Mouse (Mus musculus) myocyte (in vitro differentiated cells): ENCODE measurements around the gene Mphosph6.

Source experiments
- MYOG ChIP-seq, 3 experiments: IDR thresholded peaks; one replicate each; pipeline ENCODE4 v1.6.1; 2011; ENCODE audit warnings: control low read depth in 2 of 3, low read depth in 2 of 3, mild to moderate bottlenecking in 2 of 3; ENCODE audit not compliant: insufficient read length in 2 of 3, control insufficient read depth in 1 of 3, insufficient read depth in 1 of 3
- POLR2A ChIP-seq: IDR thresholded peaks from one replicate; pipeline ENCODE4 v1.6.1; 2011; ENCODE audit warnings: low read depth, mild to moderate bottlenecking, control low read depth, moderate library complexity; ENCODE audit not compliant: insufficient read length
- POLR2AphosphoS2 ChIP-seq: IDR thresholded peaks from one replicate; pipeline ENCODE4 v1.6.1; 2011; ENCODE audit warnings: low read depth, control low read depth; ENCODE audit not compliant: insufficient read length
- USF1 ChIP-seq: IDR thresholded peaks from one replicate; pipeline ENCODE4 v1.6.1; 2011; ENCODE audit warnings: low read depth, mild to moderate bottlenecking, control low read depth, moderate library complexity

DNA sequence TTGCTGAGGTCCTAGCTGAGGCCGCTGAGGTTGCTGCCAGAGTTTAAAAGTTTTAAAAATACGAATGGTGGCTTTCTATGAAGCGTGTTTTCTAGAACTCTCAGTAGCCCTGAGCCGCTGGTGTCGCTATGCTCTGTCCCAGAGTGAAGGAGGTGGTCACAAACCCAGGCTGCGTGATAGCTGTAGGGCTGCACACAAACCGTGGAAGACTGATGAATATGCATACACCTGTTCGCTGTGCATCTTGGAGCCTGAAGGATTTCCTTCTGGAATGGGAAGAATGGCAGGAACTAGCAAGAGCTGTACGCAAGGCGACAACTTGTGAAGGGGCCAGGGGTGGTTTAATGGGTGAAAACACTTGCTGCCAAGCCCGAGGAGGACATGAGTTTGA lies 551 bp upstream of the Mphosph6 start:
- TF ChIP-seq POLR2A (no peak), USF1 (no peak), MYOG (IDR thresholded peaks at IDR 0.05; ENCODE audit: control insufficient read depth in 1 of 3, insufficient read depth in 1 of 3, insufficient read length in 2 of 3, low read depth in 2 of 3) (no peak), POLR2AphosphoS2 (no peak)
